Mouse (Mus musculus): ENCODE results near the gene Zfp598. TPM values are rescaled to one million over a fixed set of nuclear protein-coding genes. Genes with fewer than 3 reads are reported as not detected.

Zfp598 gene
- polyA plus RNA-seq, 1 experiment = 89.8 TPM

GRCm38 (mm10) chr17:24696011-24696697 lies 26.7 kb downstream of the Zfp598 start, which contains the start of the genes Gfer and Noxo1:
Gene Gfer (minus strand): TSS chr17:24696156.
Gene Noxo1 (plus strand): TSS chr17:24696234.
- 1% methylated on average over 72 of the region's 76 CpGs for WGBS
- Histone ChIP-seq H3K4me3 (replicated peaks; ENCODE audit: extremely low read depth, low read depth, low read length) (peak within 1 kb of the TSS; percentile 99), H3K4me1 (ENCODE audit: control insufficient read depth, insufficient read depth, low read length) (peaks cover 2% of the 10 kb centered on the region)
- peak; percentile 82 for DNase-seq
- TF ChIP-seq POLR2A (IDR thresholded peaks at IDR 0.05; ENCODE audit: borderline replicate concordance, extremely low read depth, low read depth, low read length) (peak; percentile 43; the same call in 1 of the 2 replicates), CTCF (IDR thresholded peaks at IDR 0.05; ENCODE audit: insufficient read depth, low read length) (no peak)

GRCm38 (mm10) chr17:24697985-24698384 lies 28.5 kb downstream of the Zfp598 start:
- Histone ChIP-seq H3K4me1 (ENCODE audit: control insufficient read depth, insufficient read depth, low read length) (peaks cover 2% of the 10 kb centered on the region), H3K4me3 (replicated peaks; ENCODE audit: extremely low read depth, low read depth, low read length) (no peak overlapping the region)
- no peak for TF ChIP-seq CTCF (IDR thresholded peaks at IDR 0.05; ENCODE audit: insufficient read depth, low read length)
- TF ChIP-seq POLR2A (IDR thresholded peaks at IDR 0.05; ENCODE audit: borderline replicate concordance, extremely low read depth, low read depth, low read length) = no peak
- no peak for DNase-seq
- 11% methylated on average over 5 of the region's 5 CpGs for WGBS

DNA sequence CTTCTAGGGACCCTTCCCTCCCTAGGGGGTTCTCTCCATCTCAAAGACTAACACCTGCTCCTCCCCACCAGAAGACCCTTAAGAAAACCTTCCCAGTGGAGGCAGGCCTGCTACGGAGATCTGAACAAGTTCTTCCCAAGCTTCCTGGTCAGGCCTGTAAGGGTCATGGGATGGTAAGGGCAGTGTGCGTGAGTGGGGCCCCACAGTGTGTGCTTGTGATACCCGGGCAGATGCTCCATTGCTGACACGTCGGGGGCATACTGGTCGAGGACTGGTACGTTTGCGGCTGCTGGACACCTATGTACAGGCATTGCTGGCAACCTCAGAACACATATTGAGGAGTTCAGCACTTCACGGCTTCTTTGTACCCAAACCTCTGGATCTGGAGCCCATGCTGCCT lies 29.2 kb downstream of the Zfp598 start:
- no peak for DNase-seq
- Histone ChIP-seq H3K4me1 (ENCODE audit: control insufficient read depth, insufficient read depth, low read length) (peaks cover 2% of the 10 kb centered on the region), H3K4me3 (replicated peaks; ENCODE audit: extremely low read depth, low read depth, low read length) (no peak overlapping the region)
- no peak for TF ChIP-seq POLR2A (IDR thresholded peaks at IDR 0.05; ENCODE audit: borderline replicate concordance, extremely low read depth, low read depth, low read length)
- TF ChIP-seq CTCF (IDR thresholded peaks at IDR 0.05; ENCODE audit: insufficient read depth, low read length) = no peak
- WGBS = 61% methylated on average over 9 of the region's 9 CpGs

- no peak for DNase-seq
- no peak for TF ChIP-seq POLR2A (IDR thresholded peaks at IDR 0.05; ENCODE audit: borderline replicate concordance, extremely low read depth, low read depth, low read length)
- no peak for TF ChIP-seq CTCF (IDR thresholded peaks at IDR 0.05; ENCODE audit: insufficient read depth, low read length)
- Histone ChIP-seq H3K4me1 (ENCODE audit: control insufficient read depth, insufficient read depth, low read length) (peaks cover 2% of the 10 kb centered on the region), H3K4me3 (replicated peaks; ENCODE audit: extremely low read depth, low read depth, low read length) (no peak overlapping the region)
- 86% methylated on average over 2 of the region's 2 CpGs for WGBS
Measured at GRCm38 (mm10) chr17:24699473-24699872, 30.0 kb downstream of the Zfp598 start.

- Histone ChIP-seq H3K4me1 (ENCODE audit: control insufficient read depth, insufficient read depth, low read length) (peaks cover 2% of the 10 kb centered on the region), H3K4me3 (replicated peaks; ENCODE audit: extremely low read depth, low read depth, low read length) (no peak overlapping the region)
- TF ChIP-seq POLR2A (IDR thresholded peaks at IDR 0.05; ENCODE audit: borderline replicate concordance, extremely low read depth, low read depth, low read length) (no peak), CTCF (IDR thresholded peaks at IDR 0.05; ENCODE audit: insufficient read depth, low read length) (no peak)
- WGBS = 87% methylated on average over 9 of the region's 9 CpGs
- no peak for DNase-seq
Measured at GRCm38 (mm10) chr17:24701251-24701650, 31.8 kb downstream of the Zfp598 start.

GRCm38 (mm10) chr17:24705821-24706220 lies 36.3 kb downstream of the Zfp598 start:
- TF ChIP-seq POLR2A (IDR thresholded peaks at IDR 0.05; ENCODE audit: borderline replicate concordance, extremely low read depth, low read depth, low read length) (no peak), CTCF (IDR thresholded peaks at IDR 0.05; ENCODE audit: insufficient read depth, low read length) (no peak)
- WGBS = 96% methylated on average over 3 of the region's 3 CpGs
- Histone ChIP-seq H3K4me3 (replicated peaks; ENCODE audit: extremely low read depth, low read depth, low read length) (no peak overlapping the region), H3K4me1 (ENCODE audit: control insufficient read depth, insufficient read depth, low read length) (0 out of 2 replicates have a peak, but pooled peaks cover 2% of the 10 kb centered on the region)
- DNase-seq = no peak

DNA sequence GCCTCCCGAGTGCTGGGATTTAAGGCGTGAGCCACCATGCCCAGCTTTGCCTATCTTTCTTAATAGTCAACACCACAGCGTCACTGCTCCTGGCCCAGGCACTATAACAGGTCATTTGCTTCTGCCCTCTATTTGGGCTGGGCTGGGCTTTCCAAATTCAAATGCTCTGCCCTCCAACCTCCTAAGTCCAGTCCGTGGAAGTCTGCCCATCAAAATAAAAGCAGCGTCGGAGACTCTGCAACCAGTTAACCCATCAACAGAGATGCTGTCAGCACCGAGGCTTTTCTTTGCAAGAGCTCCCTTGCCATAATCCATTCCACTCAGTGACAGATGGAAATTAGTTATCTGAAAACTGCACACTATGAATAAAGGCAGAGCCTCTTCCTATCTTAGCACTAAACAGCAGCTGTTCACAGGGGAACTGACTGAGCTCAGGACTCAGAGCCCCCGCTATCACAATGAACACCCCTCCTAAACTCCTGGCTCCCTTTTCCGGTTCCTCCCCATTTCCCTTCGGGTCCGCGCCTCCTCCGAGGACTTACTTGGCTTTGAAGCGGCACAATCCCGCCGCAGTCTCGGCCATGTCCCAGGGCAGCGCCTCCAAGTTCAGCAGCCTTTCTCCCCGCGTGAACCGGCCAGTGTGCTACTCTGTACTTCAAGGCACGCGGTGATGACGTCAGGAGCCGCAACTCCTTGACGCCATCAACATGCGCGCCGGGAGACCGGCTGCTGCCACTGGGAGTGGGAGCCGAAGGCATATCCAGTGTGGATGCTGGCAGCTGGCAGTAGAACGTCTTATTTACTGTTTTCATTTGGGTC lies 37.7 kb downstream of the Zfp598 start, which contains the start of gene Tbl3:
Tbl3 (minus strand) TSS at position 679 of the 819 bp plus-strand sequence.
- peak; percentile 94 for DNase-seq
- H3K4me1 ChIP-seq (ENCODE audit: control insufficient read depth, insufficient read depth, low read length) = 0 out of 2 replicates have a peak, but pooled peaks cover 2% of the 10 kb centered on the region
- WGBS = 3% methylated on average over 32 of the region's 32 CpGs
- TF ChIP-seq CTCF (IDR thresholded peaks at IDR 0.05; ENCODE audit: insufficient read depth, low read length) (no peak), POLR2A (IDR thresholded peaks at IDR 0.05; ENCODE audit: borderline replicate concordance, extremely low read depth, low read depth, low read length) (peak; percentile 83; the same call in 1 of the 2 replicates)
- H3K4me3 ChIP-seq (replicated peaks; ENCODE audit: extremely low read depth, low read depth, low read length) = peak within 1 kb of the TSS; percentile 87

- no peak for TF ChIP-seq CTCF (IDR thresholded peaks at IDR 0.05; ENCODE audit: insufficient read depth, low read length)
- no peak for TF ChIP-seq POLR2A (IDR thresholded peaks at IDR 0.05; ENCODE audit: borderline replicate concordance, extremely low read depth, low read depth, low read length)
- 0 out of 2 replicates have a peak, but pooled peaks cover 2% of the 10 kb centered on the region for H3K4me1 ChIP-seq (ENCODE audit: control insufficient read depth, insufficient read depth, low read length)
- DNase-seq = no peak
- 2% methylated on average over 24 of the region's 24 CpGs for WGBS
- H3K4me3 ChIP-seq (replicated peaks; ENCODE audit: extremely low read depth, low read depth, low read length) = peak overlapping the region; percentile 87
Measured at GRCm38 (mm10) chr17:24707801-24708425, 38.4 kb downstream of the Zfp598 start.

DNA sequence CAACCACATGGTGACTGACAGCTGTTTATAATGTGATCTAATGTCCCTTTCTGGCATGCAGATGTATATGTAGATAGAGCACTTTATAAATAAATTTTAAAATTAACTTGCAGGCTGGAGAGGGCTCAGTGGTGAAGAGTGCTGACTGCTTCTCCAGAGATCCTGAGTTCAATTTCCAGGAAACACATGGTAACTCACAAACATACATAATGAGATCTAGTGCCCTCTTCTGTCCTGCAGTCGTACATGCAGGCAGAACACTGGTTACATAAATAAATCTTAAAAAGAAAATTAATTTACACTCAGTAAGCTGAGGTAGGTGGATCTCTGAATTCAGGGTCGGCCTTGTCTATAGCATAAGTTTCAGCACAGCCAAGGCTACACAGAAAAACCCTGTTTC lies 39.2 kb downstream of the Zfp598 start:
- no peak for TF ChIP-seq POLR2A (IDR thresholded peaks at IDR 0.05; ENCODE audit: borderline replicate concordance, extremely low read depth, low read depth, low read length)
- TF ChIP-seq CTCF (IDR thresholded peaks at IDR 0.05; ENCODE audit: insufficient read depth, low read length) = no peak
- 20% methylated on average over 2 of the region's 2 CpGs for WGBS
- 0 out of 2 replicates have a peak, but pooled peaks cover 2% of the 10 kb centered on the region for H3K4me1 ChIP-seq (ENCODE audit: control insufficient read depth, insufficient read depth, low read length)
- DNase-seq = no peak
- no peak overlapping the region for H3K4me3 ChIP-seq (replicated peaks; ENCODE audit: extremely low read depth, low read depth, low read length)
